Mouse (Mus musculus): ENCODE data around the gene Nrip3. TPM values are rescaled to one million over a fixed set of nuclear protein-coding genes. Genes with fewer than 3 reads are reported as not detected.

The Nrip3 gene
- not detected in 2 replicates for polyA plus RNA-seq (2012; ENCODE audit: insufficient read depth, insufficient read length, missing spikeins)

- TF ChIP-seq POLR2A (IDR thresholded peaks at IDR 0.05; ENCODE audit: borderline replicate concordance, low read depth, low read length): no peak
- no peak for TF ChIP-seq CTCF (IDR thresholded peaks at IDR 0.05; ENCODE audit: low read depth, low read length)
- Histone ChIP-seq H3K4me3 (ENCODE audit: insufficient read depth, low read length) (peak within 1 kb of the TSS; percentile 52), H3K27ac (ENCODE audit: insufficient read depth, low read depth, low read length) (no peak within 1 kb of the TSS), H3K4me1 (ENCODE audit: control insufficient read depth, insufficient read depth, low read length) (no peaks in the 10 kb centered on the region)
Measured at GRCm38 (mm10) chr7:109781470-109782203, at the start of gene Nrip3. TSS of gene Nrip3 (minus strand) at chr7:109782025.

GRCm38 (mm10) chr7:109831376-109831775 is 49.6 kb upstream of the Nrip3 start:
- no peak overlapping the region for H3K27ac ChIP-seq (ENCODE audit: insufficient read depth, low read depth, low read length)
- TF ChIP-seq CTCF (IDR thresholded peaks at IDR 0.05; ENCODE audit: low read depth, low read length) (no peak), POLR2A (IDR thresholded peaks at IDR 0.05; ENCODE audit: borderline replicate concordance, low read depth, low read length) (no peak)
- H3K4me1 ChIP-seq (ENCODE audit: control insufficient read depth, insufficient read depth, low read length): no peaks in the 10 kb centered on the region
- no peak overlapping the region for H3K4me3 ChIP-seq (ENCODE audit: insufficient read depth, low read length)

DNA sequence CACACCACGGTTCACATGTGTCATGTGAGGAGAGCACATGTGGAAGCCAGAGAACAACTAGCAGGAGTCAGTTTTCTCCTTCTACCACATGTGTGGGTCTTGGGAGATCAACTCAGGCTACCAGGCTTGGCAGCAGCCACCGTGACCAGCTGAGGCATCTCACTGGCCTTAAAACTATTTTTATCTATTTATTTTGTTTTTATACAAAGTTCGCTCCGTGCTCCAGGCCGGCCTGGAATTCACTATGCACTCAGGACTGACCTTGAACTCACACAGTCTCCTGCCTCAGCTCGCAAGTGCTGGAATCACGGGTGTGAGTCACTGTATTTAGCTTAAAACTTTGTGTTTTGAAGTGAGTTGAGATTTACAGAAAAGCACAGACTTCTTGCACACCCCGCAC is 45.1 kb upstream of the Nrip3 start:
- TF ChIP-seq CTCF (IDR thresholded peaks at IDR 0.05; ENCODE audit: low read depth, low read length): no peak
- no peak for TF ChIP-seq POLR2A (IDR thresholded peaks at IDR 0.05; ENCODE audit: borderline replicate concordance, low read depth, low read length)
- H3K4me1 ChIP-seq (ENCODE audit: control insufficient read depth, insufficient read depth, low read length): no peaks in the 10 kb centered on the region

GRCm38 (mm10) chr7:109825293-109825692 is 43.5 kb upstream of the Nrip3 start:
- TF ChIP-seq CTCF (IDR thresholded peaks at IDR 0.05; ENCODE audit: low read depth, low read length) (no peak), POLR2A (IDR thresholded peaks at IDR 0.05; ENCODE audit: borderline replicate concordance, low read depth, low read length) (no peak)
- Histone ChIP-seq H3K27ac (ENCODE audit: insufficient read depth, low read depth, low read length) (no peak overlapping the region), H3K4me3 (ENCODE audit: insufficient read depth, low read length) (no peak overlapping the region), H3K4me1 (ENCODE audit: control insufficient read depth, insufficient read depth, low read length) (no peaks in the 10 kb centered on the region)

More for the DNA sequence above, 45.1 kb upstream of the Nrip3 start:
- no peak overlapping the region for H3K4me3 ChIP-seq (ENCODE audit: insufficient read depth, low read length)
- H3K27ac ChIP-seq (ENCODE audit: insufficient read depth, low read depth, low read length): no peak overlapping the region

DNA sequence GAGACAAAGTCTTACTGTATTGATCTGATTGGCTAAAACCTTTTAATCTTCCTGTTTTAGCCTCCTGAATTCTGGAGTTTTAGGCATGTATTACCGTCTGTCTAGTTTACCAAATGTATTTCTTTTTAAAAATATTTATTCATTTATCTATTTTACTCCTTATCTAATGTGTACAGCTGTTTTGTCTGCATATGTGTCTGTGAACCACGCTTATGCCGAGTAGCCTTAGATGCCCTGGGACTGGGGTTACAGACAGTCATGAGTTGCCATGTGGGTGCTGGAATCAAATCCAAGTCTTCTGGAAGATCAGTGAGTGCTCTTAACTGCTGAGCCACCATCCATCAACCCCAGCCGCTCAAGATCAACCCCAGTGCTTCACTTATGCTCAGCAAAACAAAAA is 36.8 kb upstream of the Nrip3 start:
- H3K4me1 ChIP-seq (ENCODE audit: control insufficient read depth, insufficient read depth, low read length): no peaks in the 10 kb centered on the region
- TF ChIP-seq POLR2A (IDR thresholded peaks at IDR 0.05; ENCODE audit: borderline replicate concordance, low read depth, low read length): no peak
- no peak for TF ChIP-seq CTCF (IDR thresholded peaks at IDR 0.05; ENCODE audit: low read depth, low read length)
- H3K27ac ChIP-seq (ENCODE audit: insufficient read depth, low read depth, low read length): no peak overlapping the region
- H3K4me3 ChIP-seq (ENCODE audit: insufficient read depth, low read length): no peak overlapping the region

GRCm38 (mm10) chr7:109817954-109818353 is 36.1 kb upstream of the Nrip3 start:
- TF ChIP-seq POLR2A (IDR thresholded peaks at IDR 0.05; ENCODE audit: borderline replicate concordance, low read depth, low read length): no peak
- no peak for TF ChIP-seq CTCF (IDR thresholded peaks at IDR 0.05; ENCODE audit: low read depth, low read length)
- no peak overlapping the region for H3K4me3 ChIP-seq (ENCODE audit: insufficient read depth, low read length)

DNA sequence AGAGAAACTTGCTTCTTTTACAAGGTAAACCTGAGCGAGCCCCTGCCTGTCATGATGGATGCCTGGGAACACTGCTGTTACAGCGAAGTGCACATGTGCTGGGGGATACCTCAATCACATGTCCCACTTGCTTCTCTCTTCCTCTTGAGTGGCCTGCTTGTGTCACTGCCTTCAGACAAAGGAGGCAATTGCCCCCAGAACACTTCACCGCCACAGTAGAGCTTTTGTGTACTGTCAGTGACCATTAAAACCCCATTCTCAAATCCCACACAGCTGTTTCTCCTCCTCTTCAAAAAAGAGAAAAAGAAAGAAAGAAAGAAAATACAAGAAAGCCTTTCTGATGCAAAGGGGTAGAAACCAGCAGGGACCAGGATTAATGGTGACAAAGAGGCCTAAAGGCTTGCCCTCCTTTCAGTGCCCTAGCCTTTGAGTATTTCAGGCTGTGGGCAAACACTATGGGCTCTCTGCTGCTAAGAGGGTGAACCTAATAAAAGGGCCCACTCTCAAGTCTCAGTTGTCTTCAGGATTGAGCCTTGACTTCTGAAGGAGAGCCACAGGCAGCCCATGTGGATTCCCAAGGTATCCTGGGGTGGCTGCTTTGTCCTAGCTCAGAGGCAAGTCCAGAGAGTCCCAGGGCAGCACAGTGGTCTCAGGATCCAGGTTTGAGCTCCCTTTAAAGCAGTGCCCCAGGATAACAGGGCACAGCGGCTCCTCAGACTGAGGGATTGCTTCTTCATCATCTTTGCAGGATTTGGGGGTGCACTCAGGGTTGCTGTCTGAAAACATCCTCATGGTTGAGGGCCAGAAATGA is 31.7 kb upstream of the Nrip3 start:
- Histone ChIP-seq H3K4me3 (ENCODE audit: insufficient read depth, low read length) (no peak overlapping the region), H3K27ac (ENCODE audit: insufficient read depth, low read depth, low read length) (no peak overlapping the region), H3K4me1 (ENCODE audit: control insufficient read depth, insufficient read depth, low read length) (no peaks in the 10 kb centered on the region)
- TF ChIP-seq CTCF (IDR thresholded peaks at IDR 0.05; ENCODE audit: low read depth, low read length): no peak
- TF ChIP-seq POLR2A (IDR thresholded peaks at IDR 0.05; ENCODE audit: borderline replicate concordance, low read depth, low read length): no peak

More at GRCm38 (mm10) chr7:109817954-109818353, 36.1 kb upstream of the Nrip3 start:
- no peaks in the 10 kb centered on the region for H3K4me1 ChIP-seq (ENCODE audit: control insufficient read depth, insufficient read depth, low read length)
- H3K27ac ChIP-seq (ENCODE audit: insufficient read depth, low read depth, low read length): no peak overlapping the region

GRCm38 (mm10) chr7:109807616-109808485 is 26.0 kb upstream of the Nrip3 start:
- Histone ChIP-seq H3K4me1 (ENCODE audit: control insufficient read depth, insufficient read depth, low read length) (peaks cover 3% of the 10 kb centered on the region; the same call in 1 of the 2 replicates), H3K4me3 (ENCODE audit: insufficient read depth, low read length) (no peak overlapping the region)
- no peak for TF ChIP-seq POLR2A (IDR thresholded peaks at IDR 0.05; ENCODE audit: borderline replicate concordance, low read depth, low read length)
- TF ChIP-seq CTCF (IDR thresholded peaks at IDR 0.05; ENCODE audit: low read depth, low read length): no peak

GRCm38 (mm10) chr7:109804843-109805242 is 23.0 kb upstream of the Nrip3 start:
- Histone ChIP-seq H3K4me1 (ENCODE audit: control insufficient read depth, insufficient read depth, low read length) (peaks cover 3% of the 10 kb centered on the region; the same call in 1 of the 2 replicates), H3K4me3 (ENCODE audit: insufficient read depth, low read length) (no peak overlapping the region), H3K27ac (ENCODE audit: insufficient read depth, low read depth, low read length) (no peak overlapping the region)
- no peak for TF ChIP-seq CTCF (IDR thresholded peaks at IDR 0.05; ENCODE audit: low read depth, low read length)
- no peak for TF ChIP-seq POLR2A (IDR thresholded peaks at IDR 0.05; ENCODE audit: borderline replicate concordance, low read depth, low read length)

More at GRCm38 (mm10) chr7:109807616-109808485, 26.0 kb upstream of the Nrip3 start:
- H3K27ac ChIP-seq (ENCODE audit: insufficient read depth, low read depth, low read length): no peak overlapping the region

Data from bone marrow macrophage, adult 2 months (primary cell).